8 mouse cellular contexts compared by ENCODE assay signal in the genomic region with DNA sequence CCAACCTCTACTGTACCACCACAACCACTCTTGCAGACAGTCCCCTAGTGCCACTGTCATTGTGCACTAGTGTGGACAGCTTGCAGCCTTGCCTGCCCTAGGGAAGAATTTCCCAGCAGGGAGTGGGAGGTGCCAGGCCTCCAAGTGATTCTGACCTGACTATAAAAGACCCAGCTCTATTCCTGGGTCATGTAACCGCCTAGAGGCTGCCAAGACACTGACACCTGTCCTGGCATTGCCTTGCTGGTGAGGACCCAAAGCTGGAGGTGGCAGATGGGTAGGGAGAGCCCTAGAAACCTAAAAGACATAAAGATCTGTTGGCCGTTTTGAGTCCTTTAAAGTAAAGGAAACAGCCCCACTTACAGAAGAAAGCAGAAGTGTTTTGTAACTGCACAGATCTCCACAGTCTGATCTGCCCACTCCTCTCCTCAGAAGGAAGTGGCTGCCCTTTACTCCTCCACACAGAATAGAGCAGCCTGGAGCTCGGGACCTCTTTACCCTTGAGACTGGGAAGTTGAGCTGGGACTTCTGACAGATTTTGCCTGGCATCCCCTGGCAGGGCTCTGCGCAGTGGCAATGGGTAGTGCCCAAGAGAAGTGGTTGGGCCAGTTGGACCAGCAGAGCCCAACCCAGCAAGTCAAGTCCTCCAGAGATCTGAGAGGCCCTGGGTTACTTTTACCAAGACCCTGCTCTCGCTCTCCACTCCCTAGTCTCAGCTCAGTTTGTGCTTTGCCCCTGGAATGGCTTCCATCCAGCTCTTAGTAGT. TPM values are rescaled to one million over a fixed set of nuclear protein-coding genes. Genes with fewer than 3 reads are reported as not detected.
DNase-seq lines count a peak whose midpoint lies in the region; ATAC-seq and TF ChIP-seq lines count a peak whose summit lies in the region.

No protein-coding gene starts in this region.

- H3K27ac ChIP-seq in cerebellum, adult 2 months (ENCODE audit: insufficient read depth, low read length) = no peak overlapping the region
- 0 out of 2 replicates have a peak overlapping the region, but pooled peaks have one; percentile 28 for H3K27ac ChIP-seq in heart, embryonic 13.5 days (replicated peaks)
- peak overlapping the region; percentile 77 for H3K27ac ChIP-seq in lung, embryonic 14.5 days (ENCODE audit: low read depth)
- no peak overlapping the region for H3K27ac ChIP-seq in forebrain, postnatal 0 days (ENCODE audit: low read depth, low read length)

- no peak for TF ChIP-seq CTCF in cerebellum, adult 2 months (IDR thresholded peaks at IDR 0.05; ENCODE audit: borderline replicate concordance, insufficient read depth, low read depth, low read length)
- no peak for TF ChIP-seq CTCF in lung, embryonic 14.5 days (IDR thresholded peaks at IDR 0.05; ENCODE audit: low read depth)
- no peak for TF ChIP-seq CTCF in forebrain, postnatal 0 days (IDR thresholded peaks at IDR 0.05; ENCODE audit: low read depth)

- no peak for ATAC-seq in cerebellum, adult (ENCODE audit: insufficient number of reproducible peaks, low FRiP score, low TSS enrichment)
- ATAC-seq in heart, embryonic 13.5 days (ENCODE audit: extremely low read depth, insufficient number of reproducible peaks, low FRiP score, low TSS enrichment) = no peak
- ATAC-seq in lung, embryonic 14.5 days (ENCODE audit: insufficient read depth) = no peak
- ATAC-seq in forebrain, postnatal 0 days = no peak

- H3K4me3 ChIP-seq in cerebellum, adult 2 months (replicated peaks; ENCODE audit: insufficient read depth, low read depth, low read length) = no peak overlapping the region
- H3K4me3 ChIP-seq in heart, embryonic 13.5 days = no peak overlapping the region
- no peak overlapping the region for H3K4me3 ChIP-seq in lung, embryonic 14.5 days (ENCODE audit: low read depth, low read length)
- no peak overlapping the region for H3K4me3 ChIP-seq in forebrain, postnatal 0 days (ENCODE audit: low read depth, low read length)

- H3K36me3 ChIP-seq in heart, embryonic 13.5 days = no peaks in the 10 kb centered on the region
- no peaks in the 10 kb centered on the region for H3K36me3 ChIP-seq in lung, embryonic 14.5 days (ENCODE audit: insufficient read depth)
- no peaks in the 10 kb centered on the region for H3K36me3 ChIP-seq in forebrain, postnatal 0 days (ENCODE audit: insufficient read depth)

- 44% methylated on average over 5 of the region's 5 CpGs for WGBS in cerebellum, adult 2 months
- WGBS in heart, embryonic 13.5 days = 68% methylated on average over 5 of the region's 5 CpGs
- 55% methylated on average over 5 of the region's 5 CpGs for WGBS in lung, embryonic 14.5 days
- WGBS in forebrain, postnatal 0 days = 77% methylated on average over 5 of the region's 5 CpGs

- no peak for TF ChIP-seq POLR2A in cerebellum, adult 2 months (IDR thresholded peaks at IDR 0.05; ENCODE audit: borderline replicate concordance, insufficient read depth, low read length)

- no peak overlapping the region for H3K4me2 ChIP-seq in heart, embryonic 13.5 days
- H3K4me2 ChIP-seq in lung, embryonic 14.5 days = peak overlapping the region; percentile 12; the same call in 1 of the 2 replicates
- H3K4me2 ChIP-seq in forebrain, postnatal 0 days (ENCODE audit: low read depth) = no peak overlapping the region

- DNase-seq in cerebellum, adult 2 months = peak; percentile 39 to 67
- peak; percentile 52 for DNase-seq in A20 (ENCODE audit: low read depth, low spot score)
- peak; percentile 51 for DNase-seq in lung, embryonic 14.5 days
- DNase-seq in forebrain, postnatal 0 days = no peak
- no peak for DNase-seq in embryo, embryonic 11 days
- no peak for DNase-seq in adrenal gland, adult 18-20 months (ENCODE audit: low spot score in 2 of 2)

- H3K27me3 ChIP-seq in cerebellum, adult 2 months (ENCODE audit: control insufficient read depth, insufficient read depth, low read length) = no peaks in the 10 kb centered on the region
- 0 out of 2 replicates have a peak, but pooled peaks cover 8% of the 10 kb centered on the region for H3K27me3 ChIP-seq in heart, embryonic 13.5 days (replicated peaks)
- no peaks in the 10 kb centered on the region for H3K27me3 ChIP-seq in lung, embryonic 14.5 days (ENCODE audit: insufficient read depth, low read length)
- H3K27me3 ChIP-seq in forebrain, postnatal 0 days (ENCODE audit: insufficient read depth, low read length) = no peaks in the 10 kb centered on the region

- no peak overlapping the region for H3K9ac ChIP-seq in heart, embryonic 13.5 days
- H3K9ac ChIP-seq in lung, embryonic 14.5 days = no peak overlapping the region
- H3K9ac ChIP-seq in forebrain, postnatal 0 days = no peak overlapping the region

- H3K4me1 ChIP-seq in cerebellum, adult 2 months (ENCODE audit: control insufficient read depth, insufficient read depth, low read length) = peaks cover 25% of the 10 kb centered on the region
- H3K4me1 ChIP-seq in heart, embryonic 13.5 days = peaks cover 41% of the 10 kb centered on the region
- peaks cover 4% of the 10 kb centered on the region; the same call in 1 of the 2 replicates for H3K4me1 ChIP-seq in lung, embryonic 14.5 days (ENCODE audit: insufficient read depth)
- H3K4me1 ChIP-seq in forebrain, postnatal 0 days (ENCODE audit: insufficient read depth) = no peaks in the 10 kb centered on the region

- H3K9me3 ChIP-seq in heart, embryonic 13.5 days = no peaks in the 10 kb centered on the region
- no peaks in the 10 kb centered on the region for H3K9me3 ChIP-seq in lung, embryonic 14.5 days (ENCODE audit: low read depth, low read length)
- H3K9me3 ChIP-seq in forebrain, postnatal 0 days (ENCODE audit: low read length) = no peaks in the 10 kb centered on the region

RNA-seq across cellular contexts. Expression of a gene that starts 5.0 kb away (rescaled TPM):
- 86.0 and 97.4 TPM in 2 replicates for polyA plus RNA-seq in cerebellum, adult 2 months (2012; rRNA removed)
- polyA plus RNA-seq in heart, embryonic 13.5 days (2015; fragmentation: Nextera tagmentation; extraction: Ambion mirVana) = 36.7 and 40.9 TPM in 2 replicates
- polyA plus RNA-seq in lung, embryonic 14.5 days (2014; fragmentation: Nextera tagmentation; extraction: Ambion mirVana) = 48.9 and 54.0 TPM in 2 replicates
- total RNA-seq in forebrain, postnatal 0 days (2014; rRNA removed) = 25.0 and 29.6 TPM in 2 replicates
- polyA plus RNA-seq in forebrain, postnatal 0 days (2015; fragmentation: Nextera tagmentation; extraction: Ambion mirVana) = 19.3 and 19.8 TPM in 2 replicates
- total RNA-seq in adrenal gland, adult 18-20 months (2021) = 100 to 1,000 TPM; 123 to 353 TPM

RNA-seq across cellular contexts. Expression of a gene that starts 23.2 kb away (rescaled TPM):
- polyA plus RNA-seq in cerebellum, adult 2 months (2012; rRNA removed) = 12.1 and 12.4 TPM in 2 replicates
- polyA plus RNA-seq in heart, embryonic 13.5 days (2015; fragmentation: Nextera tagmentation; extraction: Ambion mirVana) = 9.1 and 10.3 TPM in 2 replicates
- 16.9 and 18.0 TPM in 2 replicates for polyA plus RNA-seq in lung, embryonic 14.5 days (2014; fragmentation: Nextera tagmentation; extraction: Ambion mirVana)
- 10.5 and 18.4 TPM in 2 replicates for total RNA-seq in forebrain, postnatal 0 days (2014; rRNA removed)
- polyA plus RNA-seq in forebrain, postnatal 0 days (2015; fragmentation: Nextera tagmentation; extraction: Ambion mirVana) = 6.0 and 9.6 TPM in 2 replicates
- 10 to 100 TPM; 20.8 to 35.3 TPM for total RNA-seq in adrenal gland, adult 18-20 months (2021)

Comparison
In these comparisons a context has a peak if more than half of its experiments do, and no peak if none do; other contexts are left out.
1. DNase-seq: peak in cerebellum, adult 2 months (2 of 2), A20 (single experiment) and lung, embryonic 14.5 days (single experiment); none in forebrain, postnatal 0 days (single experiment), embryo, embryonic 11 days (single experiment) and adrenal gland, adult 18-20 months (0 of 2).
2. H3K27ac ChIP-seq: peak in heart, embryonic 13.5 days (single experiment) and lung, embryonic 14.5 days (single experiment); none in cerebellum, adult 2 months (single experiment) and forebrain, postnatal 0 days (single experiment).